Mouse (Mus musculus) thymus, postnatal 36 days (tissue): ENCODE results near the gene Mt3.

Experiments used
- DNase-seq, 2 experiments: peaks; one replicate each; pipeline ENCODE4 v3.0.0; 2022; ENCODE audit warnings: mixed read lengths in 2 of 2

Gene Mt3

GRCm38 (mm10) chr8:94186542-94186941 is 34.1 kb downstream of the Mt3 start:
- DNase-seq: peak; percentile 73 to 80

- DNase-seq: no peak
Measured at GRCm38 (mm10) chr8:94187290-94188002, 35.0 kb downstream of the Mt3 start.

GRCm38 (mm10) chr8:94189275-94190031 is 37.0 kb downstream of the Mt3 start:
- no peak for DNase-seq

GRCm38 (mm10) chr8:94191101-94191691 is 38.8 kb downstream of the Mt3 start:
- peak; percentile 70 to 82 for DNase-seq

GRCm38 (mm10) chr8:94192926-94193325 is 40.5 kb downstream of the Mt3 start:
- DNase-seq: no peak

- no peak for DNase-seq
Measured at GRCm38 (mm10) chr8:94194591-94195223, 42.3 kb downstream of the Mt3 start.

GRCm38 (mm10) chr8:94199202-94199869 is 46.9 kb downstream of the Mt3 start:
- peak; percentile 18 to 32 for DNase-seq
